ENCODE assay signal across 20 mouse cellular contexts in the genomic region with DNA sequence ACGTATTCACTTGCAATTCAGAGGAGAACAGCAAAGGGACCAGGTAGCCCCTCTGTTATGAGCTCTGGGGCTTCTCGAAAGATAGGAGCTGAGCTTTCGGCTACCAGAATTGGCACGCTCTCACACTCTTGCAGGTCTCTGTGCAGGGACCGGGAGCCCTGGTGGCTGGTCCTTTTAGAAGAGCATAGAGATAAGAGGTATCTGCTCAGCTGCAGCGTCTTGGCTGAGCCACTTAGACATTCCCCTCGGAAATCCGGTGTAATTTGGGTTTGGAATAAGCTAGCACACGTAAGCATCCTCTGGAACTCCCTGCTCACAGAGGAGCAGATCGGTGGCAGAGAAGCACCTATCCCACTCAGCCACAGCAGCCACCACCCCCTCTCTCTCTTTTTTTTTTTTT.
DNase-seq lines count a peak whose midpoint lies in the region; ATAC-seq lines count a peak whose summit lies in the region.
"Had no signal": no experiment of that assay in that cellular context is flagged by ENCODE, and none has a peak within 500 bp of the region (broad histone marks: within the 10 kb centered on the region; RNA-seq: fewer than 3 reads in every experiment).

No protein-coding gene starts in this region.

- H3K9ac ChIP-seq in heart, embryonic 14.5 days (ENCODE audit: low read length): no peak overlapping the region; the same call in 1 of the 2 replicates
- no peak overlapping the region for H3K9ac ChIP-seq in hindbrain, embryonic 12.5 days
- H3K9ac ChIP-seq: liver, postnatal 0 days; midbrain, embryonic 12.5 days had no signal

- no peaks in the 10 kb centered on the region for H3K9me3 ChIP-seq in heart, embryonic 14.5 days (ENCODE audit: control insufficient read depth, low read length)
- no peaks in the 10 kb centered on the region for H3K9me3 ChIP-seq in hindbrain, embryonic 12.5 days (replicated peaks)
- H3K9me3 ChIP-seq: embryonic facial prominence, embryonic 10.5 days; hindbrain, embryonic 10.5 days; limb, embryonic 10.5 days; midbrain, embryonic 12.5 days had no signal

- H3K4me2 ChIP-seq in heart, embryonic 14.5 days (ENCODE audit: low read length): peak overlapping the region; percentile 54
- H3K4me2 ChIP-seq in hindbrain, embryonic 12.5 days (replicated peaks): no peak overlapping the region
- H3K4me2 ChIP-seq: midbrain, embryonic 12.5 days had no signal

- no peak for DNase-seq in frontal cortex, postnatal 10 days (ENCODE audit: low spot score in 2 of 2)
- DNase-seq in heart, adult 18-20 months: no peak
- DNase-seq in brain, adult 2 months (ENCODE audit: low read depth, low spot score): peak; percentile 74
- peak; percentile 42 for DNase-seq in cerebellum, adult 9-10 months
- no peak for DNase-seq in retina, postnatal 1 day
- DNase-seq: adrenal gland, postnatal 10 days; kidney, adult 18-20 months; kidney, postnatal 10 days; liver, postnatal 0 days; thymus, adult 18-20 months had no signal

- H3K27me3 ChIP-seq in heart, embryonic 14.5 days (ENCODE audit: control insufficient read depth, insufficient read depth, low read length): no peaks in the 10 kb centered on the region
- H3K27me3 ChIP-seq in hindbrain, embryonic 12.5 days: no peaks in the 10 kb centered on the region

- H3K27ac ChIP-seq in heart, embryonic 14.5 days (replicated peaks in 1 of 2; ENCODE audit: control insufficient read depth in 1 of 2, insufficient read depth in 1 of 2, low read depth in 2 of 2, low read length in 2 of 2): no peak overlapping the region
- no peak overlapping the region for H3K27ac ChIP-seq in hindbrain, embryonic 12.5 days
- H3K27ac ChIP-seq: embryonic facial prominence, embryonic 10.5 days; hindbrain, embryonic 10.5 days; limb, embryonic 10.5 days; midbrain, embryonic 12.5 days had no signal

- WGBS in heart, embryonic 14.5 days: 21% methylated on average over 10 of the region's 10 CpGs
- 87% methylated on average over 10 of the region's 10 CpGs for WGBS in hindbrain, embryonic 12.5 days

- H3K36me3 ChIP-seq in heart, embryonic 14.5 days (ENCODE audit: control insufficient read depth, insufficient read depth, low read length): no peaks in the 10 kb centered on the region
- no peaks in the 10 kb centered on the region for H3K36me3 ChIP-seq in hindbrain, embryonic 12.5 days
- H3K36me3 ChIP-seq: embryonic facial prominence, embryonic 10.5 days; hindbrain, embryonic 10.5 days; limb, embryonic 10.5 days; midbrain, embryonic 12.5 days had no signal

- 0 out of 4 replicates have a peak overlapping the region, but pooled peaks of 1 of the 2 experiments have one; percentile 5 for H3K4me3 ChIP-seq in heart, embryonic 14.5 days (ENCODE audit: control insufficient read depth in 1 of 2, insufficient read depth in 1 of 2, low read depth in 1 of 2, low read length in 2 of 2)
- no peak overlapping the region for H3K4me3 ChIP-seq in hindbrain, embryonic 12.5 days
- H3K4me3 ChIP-seq: embryonic facial prominence, embryonic 10.5 days; hindbrain, embryonic 10.5 days; limb, embryonic 10.5 days; midbrain, embryonic 12.5 days had no signal

- H3K4me1 ChIP-seq in heart, embryonic 14.5 days (ENCODE audit: control insufficient read depth in 2 of 2, insufficient read depth in 2 of 2, low read length in 2 of 2): peaks cover 10 to 13% of the 10 kb centered on the region in 2 experiments
- no peaks in the 10 kb centered on the region; the same call in 1 of the 2 replicates for H3K4me1 ChIP-seq in hindbrain, embryonic 12.5 days
- H3K4me1 ChIP-seq: midbrain, embryonic 12.5 days had no signal

- peak; percentile 96 for ATAC-seq in frontal cortex, adult (ENCODE audit: low TSS enrichment)
- no peak for ATAC-seq in heart, embryonic 14.5 days (ENCODE audit: insufficient number of reproducible peaks, insufficient read depth, low FRiP score, low read depth)
- no peak for ATAC-seq in hindbrain, embryonic 12.5 days (ENCODE audit: low FRiP score)
- ATAC-seq: activated CD4-positive, CD25-positive, alpha-beta regulatory T cell, adult 4 months; CD4-positive, CD25-positive, alpha-beta regulatory T cell, adult 4 months; liver, postnatal 0 days; Patski had no signal

Comparison
In these comparisons a context has a peak if more than half of its experiments do, and no peak if none do; other contexts are left out.
1. DNase-seq: peak in brain, adult 2 months (single experiment) and cerebellum, adult 9-10 months (single experiment); none in frontal cortex, postnatal 10 days (0 of 2), heart, adult 18-20 months (0 of 2) and retina, postnatal 1 day (single experiment).